Mouse (Mus musculus): ENCODE data around the gene Osbpl8. TPM values are rescaled to one million over a fixed set of nuclear protein-coding genes. Genes with fewer than 3 reads are reported as not detected.

The Osbpl8 gene
- polyA plus RNA-seq, 1 experiment from 2014 or later = 20.7 TPM

- WGBS = 91% methylated on average over 5 of the region's 5 CpGs
- no peaks in the 10 kb centered on the region for H3K36me3 ChIP-seq
- no peaks in the 10 kb centered on the region for H3K27me3 ChIP-seq (replicated peaks)
- H3K4me3 ChIP-seq = no peak overlapping the region
- H3K27ac ChIP-seq = no peak overlapping the region
- no peaks in the 10 kb centered on the region for H3K4me1 ChIP-seq
- H3K9ac ChIP-seq = no peak overlapping the region
- no peak overlapping the region for H3K4me2 ChIP-seq (replicated peaks)
- H3K9me3 ChIP-seq = no peaks in the 10 kb centered on the region
- ATAC-seq (ENCODE audit: low FRiP score, low read depth) = no peak
Observed at GRCm38 (mm10) chr10:111343555-111343954, 179.0 kb downstream of the Osbpl8 start.

Other genes with a start within 250 kb of the Osbpl8 start
- gene Csrp2, start 245.0 kb upstream of the Osbpl8 start, polyA plus RNA-seq (2016; fragmentation: Nextera tagmentation; extraction: Ambion mirVana) = 150 and 151 TPM in 2 replicates
- 45.0 and 45.6 TPM in 2 replicates for gene Zdhhc17, start 154.6 kb upstream of the Osbpl8 start, polyA plus RNA-seq (2016; fragmentation: Nextera tagmentation; extraction: Ambion mirVana)
- gene Bbs10, start 133.9 kb downstream of the Osbpl8 start, polyA plus RNA-seq (2016; fragmentation: Nextera tagmentation; extraction: Ambion mirVana) = 5.1 and 5.9 TPM in 2 replicates